Mouse (Mus musculus) CD4-positive, CD25-positive, alpha-beta regulatory T cell, adult 2 months (primary cell): Measurements from ENCODE around the gene Gpr137.
"Not testable (repeated sequence)": the region's sequence is repeated elsewhere in the genome, so short reads cannot be mapped to it uniquely, and the experiment has no call there.

ENCODE experiments used
- DNase-seq: peaks from one replicate; pipeline ENCODE4 v3.0.0-alpha.2; 2012; ENCODE audit warnings: low read depth, low spot score

Gene Gpr137

GRCm38 (mm10) chr19:6905498-6906159, 36.7 kb downstream of the Gpr137 start:
- no peak for DNase-seq

GRCm38 (mm10) chr19:6904846-6905245, 37.4 kb downstream of the Gpr137 start:
- no peak for DNase-seq

GRCm38 (mm10) chr19:6903031-6903430, 39.2 kb downstream of the Gpr137 start:
- DNase-seq = no peak

GRCm38 (mm10) chr19:6899641-6900040, 42.6 kb downstream of the Gpr137 start:
- DNase-seq = no peak

GRCm38 (mm10) chr19:6895608-6896305, 46.5 kb downstream of the Gpr137 start:
- not testable (repeated sequence) for DNase-seq

- no peak for DNase-seq
Observed at GRCm38 (mm10) chr19:6893731-6894451, 48.4 kb downstream of the Gpr137 start.

GRCm38 (mm10) chr19:6892512-6892911, 49.8 kb downstream of the Gpr137 start:
- DNase-seq = no peak
